Mouse (Mus musculus) liver, embryonic 14.5 days (tissue): ENCODE measurements at regions not wholly inside any gene's neighbourhood (a gene's known extent, or its start where the extent isn't known, plus 50 kb on each side); places are given as distances from the start of the nearest gene placed in this dataset.
"Not testable (repeated sequence)": the region's sequence is repeated elsewhere in the genome, so short reads cannot be mapped to it uniquely, and the experiment has no call there.

ENCODE experiments used
- CTCF ChIP-seq: IDR thresholded peaks from 2 replicates; pipeline ENCODE4 v1.5.1; 2016; ENCODE audit warnings: antibody characterized with exemption, low read depth, control low read depth
- EP300 ChIP-seq: IDR thresholded peaks from 2 replicates; pipeline ENCODE4 v1.6.1; 2016; ENCODE audit warnings: antibody characterized with exemption, low read depth

DNA sequence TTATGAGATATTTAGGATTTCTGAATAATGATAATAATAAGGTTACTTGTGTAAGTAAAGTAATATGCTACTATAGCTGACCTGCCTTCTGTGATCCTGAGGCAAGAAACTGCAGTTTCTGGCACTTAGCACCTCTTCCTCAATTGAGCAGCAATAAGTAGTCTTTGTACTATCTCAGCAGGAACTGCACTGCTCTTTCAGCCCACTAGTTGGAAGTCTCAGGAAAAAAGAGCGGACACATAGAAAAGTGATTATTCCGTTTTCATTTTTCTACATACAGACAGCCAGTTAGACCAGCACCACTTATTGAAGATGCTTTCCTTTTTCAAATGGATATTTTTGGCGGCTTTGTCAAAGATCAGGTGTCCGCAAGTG, 109.5 kb upstream of the Olfr1324 start:
- TF ChIP-seq CTCF, EP300: not testable (repeated sequence)
